Mouse (Mus musculus): Measurements from ENCODE around the gene Cdr2l.
A peak's percentile ranks its signal among the peaks of the same experiment; 100 is the strongest.

Cdr2l gene

DNA sequence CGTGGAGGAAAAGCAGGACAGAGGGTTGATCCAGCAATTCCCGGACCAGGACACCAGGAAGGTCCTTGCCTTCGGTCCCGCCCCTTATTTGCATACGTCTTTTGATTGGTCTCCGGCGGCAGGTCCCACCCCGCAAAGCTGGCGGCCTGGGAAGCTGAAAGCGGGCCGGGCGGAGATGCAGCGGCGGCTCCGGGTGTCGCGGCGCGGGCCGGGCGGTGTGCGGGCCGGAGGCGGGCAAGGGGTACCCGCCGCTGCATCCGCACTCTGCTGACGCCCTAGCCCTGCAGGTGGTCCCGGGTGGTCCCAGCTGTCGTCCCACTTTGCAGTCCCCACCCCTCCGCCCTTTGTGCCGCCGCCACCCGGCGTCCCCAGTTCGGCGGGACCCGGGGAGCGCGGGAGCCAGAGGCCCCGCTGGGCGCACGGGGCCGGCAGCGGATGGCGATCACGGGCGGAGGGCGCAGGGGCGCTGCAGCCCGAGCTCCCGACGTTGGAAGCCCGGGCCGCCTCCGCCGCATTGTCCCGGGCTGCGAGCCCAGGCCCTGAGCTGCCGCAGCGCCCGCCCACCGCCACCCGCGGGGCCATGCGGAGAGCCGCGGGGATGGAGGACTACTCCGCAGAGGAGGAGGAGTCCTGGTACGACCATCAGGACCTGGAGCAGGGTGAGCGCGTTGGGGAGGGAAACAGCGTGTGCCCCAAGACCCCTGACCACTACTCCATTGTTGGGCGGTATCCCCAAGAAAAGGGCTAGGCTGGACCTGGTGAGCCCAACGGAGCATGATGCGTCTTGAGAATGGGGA, at the start of gene Cdr2l:
TSS of gene Cdr2l (plus strand) at position 174 of the 797 bp plus-strand sequence.
- DNase-seq (ENCODE audit: low spot score): peak; percentile 88

DNA sequence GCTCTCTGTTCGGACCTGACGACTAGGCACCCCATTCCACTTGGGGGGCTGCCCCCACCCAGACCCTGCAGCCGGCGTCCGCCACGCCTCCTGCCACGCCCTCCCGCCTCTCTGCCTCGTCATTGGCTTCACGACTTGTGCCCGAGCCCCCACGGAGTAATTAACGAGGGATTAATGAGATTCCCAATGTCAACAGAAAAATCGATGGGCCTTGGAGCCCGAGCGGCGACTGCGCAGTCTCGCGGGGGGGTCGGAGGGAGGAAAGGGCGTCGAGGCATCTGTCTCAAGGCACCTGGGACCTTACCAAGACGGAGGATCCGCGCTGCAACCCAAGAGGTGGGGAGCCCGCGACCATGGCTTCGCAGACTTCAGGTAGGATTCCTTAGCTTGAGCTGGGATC, 47.2 kb upstream of the Cdr2l start, which contains the start of gene Otop3:
TSS of gene Otop3 (plus strand) at position 201 of the 400 bp plus-strand sequence.
- DNase-seq (ENCODE audit: low spot score): no peak

DNA sequence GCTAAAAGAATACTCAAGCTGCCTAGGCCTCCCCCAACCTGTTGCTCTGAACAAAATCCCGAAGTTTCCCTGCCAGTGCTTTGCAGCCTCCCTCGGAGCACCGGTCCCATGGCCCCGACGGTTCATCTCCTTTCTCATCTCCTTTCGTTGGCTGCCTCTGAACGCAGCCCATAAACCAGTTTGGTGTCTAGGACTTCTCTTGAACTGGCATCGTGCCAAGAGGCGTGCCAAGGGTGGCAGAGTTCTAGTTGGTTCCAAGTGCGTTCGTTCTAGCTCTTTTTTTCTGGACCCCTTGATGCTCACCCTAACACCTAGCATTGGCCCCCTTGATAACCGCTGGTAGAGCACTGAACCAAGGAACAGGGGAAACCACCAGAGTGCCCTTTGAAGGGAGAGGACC, 46.5 kb upstream of the Cdr2l start:
- DNase-seq (ENCODE audit: low spot score): no peak

DNA sequence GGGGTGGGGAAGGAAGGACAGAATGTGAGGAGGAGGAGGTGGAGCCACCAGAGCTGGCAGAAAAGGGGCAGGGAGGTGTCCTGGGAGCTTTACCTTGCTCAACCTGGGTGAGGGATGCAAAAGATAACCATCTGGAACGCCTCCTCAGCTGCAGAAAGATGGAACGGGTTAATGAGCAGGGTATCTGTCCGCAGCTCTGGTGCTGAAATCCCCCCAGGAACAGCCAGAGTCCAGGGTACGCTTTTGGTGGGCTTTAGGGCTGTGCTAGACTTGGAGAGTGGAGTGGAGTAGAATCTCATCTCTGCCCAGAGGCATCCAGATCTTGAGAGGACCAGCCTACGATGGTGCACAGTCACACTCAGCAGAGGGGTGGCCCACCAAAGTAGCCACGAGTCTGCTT, 45.6 kb upstream of the Cdr2l start:
- no peak for DNase-seq (ENCODE audit: low spot score)

DNA sequence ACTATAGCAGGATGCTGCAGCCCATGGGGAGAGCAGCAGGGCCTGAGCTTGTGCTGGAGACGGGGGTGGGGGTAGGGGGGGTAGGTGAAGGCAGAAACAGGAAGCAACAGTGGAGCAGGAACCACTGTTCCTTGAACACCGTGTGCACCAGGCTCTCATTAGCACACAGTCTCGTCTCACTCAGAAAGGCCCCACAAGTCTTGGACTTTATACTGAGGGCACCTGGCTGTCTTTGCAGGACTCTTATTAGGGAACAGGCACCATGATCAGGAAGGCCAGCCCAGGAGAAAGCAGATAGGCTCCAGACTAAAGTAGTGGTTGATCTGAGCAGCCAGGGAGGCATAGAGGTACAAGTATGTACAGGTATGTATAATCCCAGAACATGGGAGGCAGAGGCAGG, 44.4 kb upstream of the Cdr2l start:
- DNase-seq (ENCODE audit: low spot score): no peak

DNA sequence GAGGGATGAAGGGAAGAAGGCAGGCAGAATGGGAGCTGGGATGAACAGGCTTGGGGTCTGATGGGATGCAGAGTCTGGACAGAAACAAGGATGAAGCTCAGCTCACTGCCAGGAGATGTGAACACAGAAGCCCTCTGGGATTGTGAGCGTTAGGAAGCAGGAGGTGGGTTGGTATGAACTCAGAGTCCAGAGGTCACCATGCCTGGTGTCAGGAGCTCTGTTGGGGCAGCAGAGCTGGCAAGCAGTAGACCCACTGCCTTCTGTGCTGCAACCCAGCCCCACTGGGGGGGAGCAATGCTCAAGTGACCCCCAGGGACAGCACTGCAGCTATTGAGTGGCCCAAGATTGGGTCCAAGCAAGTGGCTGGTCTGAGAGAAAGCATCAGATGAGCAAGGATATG, 43.9 kb upstream of the Cdr2l start:
- DNase-seq (ENCODE audit: low spot score): no peak

DNA sequence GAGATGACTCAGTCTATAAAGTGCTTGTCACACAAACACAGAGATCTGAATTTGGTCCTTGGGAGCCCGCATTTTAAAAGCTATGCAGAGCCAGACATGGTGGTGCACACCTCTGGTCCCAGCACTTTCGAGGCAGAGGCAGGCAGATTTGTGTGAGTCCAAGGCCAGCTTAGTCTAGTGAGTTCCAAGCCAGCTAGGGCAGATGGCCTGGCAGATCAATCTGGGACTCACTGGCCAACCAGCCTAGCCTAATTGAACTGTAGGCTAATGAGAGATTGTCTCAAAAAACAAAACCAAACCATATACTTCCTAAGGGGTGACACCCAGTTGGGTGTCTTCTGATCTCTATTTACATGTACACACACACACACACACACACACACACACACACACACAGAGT, 40.5 kb upstream of the Cdr2l start:
- no peak for DNase-seq (ENCODE audit: low spot score)

DNA sequence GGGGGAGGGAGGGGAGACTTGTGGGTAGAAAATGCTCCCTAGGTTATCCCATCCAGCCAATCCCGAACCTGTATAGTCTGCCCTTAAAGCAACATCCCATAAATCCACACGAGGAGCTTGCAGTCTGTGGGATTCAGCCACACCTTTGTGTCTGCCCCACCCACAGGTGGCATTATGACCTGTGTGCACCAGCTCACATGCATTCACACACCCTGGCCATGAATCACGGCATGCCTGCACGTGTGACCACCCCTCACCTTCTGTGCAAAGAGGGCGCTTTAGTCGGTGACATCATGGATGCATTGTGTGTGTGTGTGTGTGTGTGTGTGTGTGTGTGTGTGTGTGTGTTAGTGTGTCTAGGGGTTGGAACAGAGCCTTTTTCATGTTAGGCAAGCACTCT, 39.9 kb upstream of the Cdr2l start:
- DNase-seq (ENCODE audit: low spot score): no peak

DNA sequence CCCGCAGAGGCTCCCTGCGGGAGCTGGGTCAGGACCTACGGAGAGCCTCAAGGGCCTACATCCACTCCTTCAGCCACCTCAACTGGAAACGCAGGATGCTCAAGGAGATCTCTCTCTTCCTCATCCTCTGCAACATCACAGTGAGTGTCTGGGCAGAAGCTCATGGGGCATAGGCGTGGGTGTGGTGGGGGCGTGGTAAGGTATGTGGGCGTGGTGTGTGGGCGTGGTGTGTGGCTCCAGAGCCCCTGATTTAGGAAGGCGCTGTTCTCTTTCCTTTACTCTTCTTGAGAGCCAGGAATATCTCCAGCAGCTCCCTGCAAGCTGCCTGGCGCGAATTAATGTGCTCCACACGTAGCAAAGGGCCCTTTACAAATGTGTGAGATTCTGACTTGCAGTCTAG, 36.7 kb upstream of the Cdr2l start:
- no peak for DNase-seq (ENCODE audit: low spot score)

DNA sequence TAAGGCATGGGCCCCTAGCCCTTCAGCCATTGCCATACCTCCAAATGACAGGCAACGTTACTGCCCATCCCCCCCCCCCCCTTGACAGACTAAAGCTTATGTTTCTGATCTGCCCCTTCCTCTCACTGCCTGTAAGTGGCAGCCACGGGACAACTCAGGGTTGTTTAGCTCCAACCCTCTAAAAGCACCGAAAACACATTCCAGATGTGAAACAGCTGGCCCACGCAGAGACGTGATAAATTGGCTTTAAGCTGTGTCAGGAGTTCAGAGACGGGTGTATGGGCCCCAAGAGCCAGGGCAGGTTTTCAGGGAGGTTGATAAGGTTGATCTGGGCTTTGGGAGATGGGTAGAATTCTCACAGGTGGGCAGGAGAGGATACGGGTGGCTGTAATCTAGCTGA, 36.2 kb upstream of the Cdr2l start:
- DNase-seq (ENCODE audit: low spot score): no peak

DNA sequence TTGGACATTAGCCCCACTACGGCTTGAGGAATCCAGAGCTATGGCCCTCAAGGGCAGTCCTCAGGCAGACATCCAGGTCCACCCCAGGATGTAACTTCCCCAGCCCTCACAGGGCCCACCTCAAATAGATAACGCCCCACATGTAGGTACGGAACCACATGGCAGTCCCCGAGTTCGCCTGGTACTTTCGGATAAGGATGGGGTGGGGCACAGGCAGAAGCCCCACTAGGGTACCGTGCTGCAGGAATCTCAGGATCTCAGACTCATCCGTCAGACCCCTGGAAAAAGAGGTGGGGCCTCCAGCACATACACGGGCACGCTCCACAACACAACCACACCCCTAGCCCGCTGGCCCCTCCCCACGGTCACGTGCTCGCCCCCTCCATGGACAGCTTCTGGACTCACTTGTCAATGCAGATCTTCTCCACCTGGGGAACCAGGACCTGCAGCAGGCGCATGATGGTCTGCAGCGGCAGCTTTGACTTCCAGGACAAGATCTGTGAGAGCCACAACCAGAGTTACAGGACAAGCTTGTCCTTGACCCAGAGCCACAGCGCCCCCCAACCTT, 33.0 kb upstream of the Cdr2l start:
- no peak for DNase-seq (ENCODE audit: low spot score)

DNA sequence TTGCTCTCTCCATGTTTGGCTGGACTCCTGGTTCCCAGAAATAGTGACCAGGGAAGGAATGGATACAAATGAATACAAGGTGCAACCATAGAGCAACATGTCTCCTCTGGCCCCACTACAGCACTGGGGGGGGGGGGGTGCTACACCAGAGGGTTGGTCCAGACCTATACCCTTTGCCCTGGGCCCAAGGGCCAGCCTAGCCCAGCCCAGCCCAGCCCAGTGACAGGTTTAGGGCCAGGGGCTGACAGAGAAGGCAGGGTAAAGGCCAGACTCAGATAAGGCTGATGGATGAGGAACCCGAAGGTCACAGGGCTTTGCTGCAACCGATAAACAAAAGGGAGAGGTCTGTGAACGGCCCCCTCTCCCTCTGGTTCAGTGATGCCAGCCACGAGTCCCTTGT, 31.7 kb upstream of the Cdr2l start:
- no peak for DNase-seq (ENCODE audit: low spot score)

DNA sequence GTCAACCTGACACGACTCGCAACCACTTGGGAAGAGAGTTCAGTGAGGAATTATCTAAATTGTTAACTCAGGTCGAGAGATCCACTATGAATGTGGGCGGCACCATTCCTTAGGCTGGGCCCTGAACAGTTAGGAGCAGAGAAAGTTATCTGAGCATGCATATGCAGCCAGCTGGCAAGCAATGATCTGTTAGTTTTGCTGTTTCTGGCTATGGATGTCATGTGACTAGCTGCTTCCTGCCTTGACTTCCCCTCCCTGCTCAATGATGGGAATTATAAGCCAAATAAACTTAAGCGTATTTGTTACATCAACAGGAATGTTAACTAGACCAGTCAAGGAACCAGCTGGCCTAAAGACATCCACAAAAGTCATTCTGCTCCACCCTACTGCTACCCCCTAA, 28.3 kb upstream of the Cdr2l start:
- no peak for DNase-seq (ENCODE audit: low spot score)

DNA sequence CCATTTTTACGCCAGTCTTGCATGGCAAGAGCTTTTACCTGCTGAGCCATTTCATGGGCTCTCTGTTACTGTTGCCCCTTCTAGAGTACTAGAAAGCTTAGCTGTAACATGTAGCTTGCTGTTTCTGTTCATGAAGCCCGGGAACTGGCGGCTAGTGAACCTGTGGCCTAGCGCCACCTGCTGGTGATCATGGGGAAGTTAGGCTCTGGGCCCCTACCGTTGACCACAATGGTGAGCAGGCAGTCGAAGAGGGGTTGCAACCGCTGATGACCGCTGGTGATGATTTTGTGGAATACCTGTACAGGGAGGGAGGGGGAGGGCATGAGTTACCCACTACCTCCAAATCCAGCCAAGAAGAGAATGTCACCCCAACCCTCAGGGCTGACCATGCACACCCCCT, 27.5 kb upstream of the Cdr2l start:
- peak; percentile 61 for DNase-seq (ENCODE audit: low spot score)

DNA sequence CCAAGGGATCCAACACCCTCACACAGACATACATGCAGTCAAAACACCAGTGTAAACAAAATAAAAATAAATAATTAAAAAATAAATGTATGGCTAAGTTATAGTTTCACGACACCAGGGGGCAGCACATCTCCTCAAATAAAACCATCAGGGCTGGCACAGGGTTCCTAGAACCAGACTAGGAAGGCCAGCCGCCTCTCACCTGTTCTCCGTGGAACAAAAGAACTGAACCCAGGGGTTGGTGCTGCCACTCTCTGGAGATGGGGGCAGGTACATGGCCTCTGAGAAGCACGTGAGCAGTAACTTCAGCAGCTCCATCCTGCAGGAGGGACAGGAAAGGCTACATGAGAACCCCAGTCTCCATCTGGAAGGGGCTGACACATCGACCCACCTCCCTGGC, 23.2 kb upstream of the Cdr2l start:
- peak; percentile 76 for DNase-seq (ENCODE audit: low spot score)

DNA sequence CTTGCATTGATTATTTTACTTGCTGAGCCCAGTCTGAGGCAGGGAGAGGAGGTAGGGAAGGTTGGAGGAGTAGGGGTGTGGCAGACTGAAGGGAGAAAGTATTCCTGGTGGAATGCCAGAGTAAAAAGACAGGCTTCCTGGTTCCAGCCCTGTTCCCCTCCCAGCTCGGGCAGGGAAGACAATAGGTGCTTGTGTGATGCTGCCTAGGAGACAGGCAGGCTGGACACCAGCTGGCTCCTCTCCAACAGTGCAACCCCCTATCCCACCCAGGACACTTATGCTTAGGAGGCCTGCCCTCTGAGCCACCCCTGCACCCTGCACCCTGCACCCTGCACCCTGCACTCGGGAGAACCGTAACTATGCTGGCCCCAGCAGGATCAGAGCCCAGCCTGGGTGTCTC, 22.4 kb upstream of the Cdr2l start:
- DNase-seq (ENCODE audit: low spot score): no peak

DNA sequence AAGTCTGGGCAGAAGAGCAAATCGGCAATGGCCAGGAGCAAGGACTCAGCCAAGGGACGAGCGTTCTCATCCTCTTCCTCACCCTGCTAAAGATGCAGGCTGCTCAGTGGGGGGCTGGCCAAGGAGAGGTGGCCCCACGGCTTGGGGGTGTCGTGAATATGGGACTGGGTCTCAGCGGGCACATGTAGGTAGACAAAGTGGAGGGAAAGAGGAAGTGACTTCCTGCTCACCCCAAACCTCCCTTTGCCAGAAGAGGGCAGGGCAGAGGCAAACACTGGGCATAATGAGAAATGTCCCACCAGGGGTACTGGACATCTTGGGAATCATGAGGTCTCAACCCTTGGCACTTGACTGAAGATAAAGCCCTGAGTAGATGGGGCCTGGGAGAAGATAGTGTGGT, 22.0 kb upstream of the Cdr2l start:
- no peak for DNase-seq (ENCODE audit: low spot score)

DNA sequence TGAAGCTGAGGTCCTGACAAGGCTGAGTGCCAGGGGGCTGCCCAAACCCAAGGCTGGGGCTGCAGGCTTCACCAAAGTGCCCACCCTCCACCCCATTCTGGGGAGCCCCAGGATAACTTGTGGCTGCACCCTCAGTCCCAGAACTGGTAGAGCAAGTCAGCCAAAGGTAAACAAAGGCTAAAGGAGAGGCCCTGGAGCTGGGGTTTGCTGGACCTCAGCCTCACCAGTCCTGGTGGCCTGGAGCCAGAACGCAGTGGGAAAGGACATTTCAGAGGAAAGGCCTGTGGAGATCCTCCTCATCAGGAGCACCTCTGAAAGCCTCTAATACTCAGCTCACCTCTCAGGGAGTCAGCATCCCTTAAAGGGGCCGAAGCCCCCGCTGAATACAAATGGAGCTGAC, 17.6 kb upstream of the Cdr2l start:
- no peak for DNase-seq (ENCODE audit: low spot score)

DNA sequence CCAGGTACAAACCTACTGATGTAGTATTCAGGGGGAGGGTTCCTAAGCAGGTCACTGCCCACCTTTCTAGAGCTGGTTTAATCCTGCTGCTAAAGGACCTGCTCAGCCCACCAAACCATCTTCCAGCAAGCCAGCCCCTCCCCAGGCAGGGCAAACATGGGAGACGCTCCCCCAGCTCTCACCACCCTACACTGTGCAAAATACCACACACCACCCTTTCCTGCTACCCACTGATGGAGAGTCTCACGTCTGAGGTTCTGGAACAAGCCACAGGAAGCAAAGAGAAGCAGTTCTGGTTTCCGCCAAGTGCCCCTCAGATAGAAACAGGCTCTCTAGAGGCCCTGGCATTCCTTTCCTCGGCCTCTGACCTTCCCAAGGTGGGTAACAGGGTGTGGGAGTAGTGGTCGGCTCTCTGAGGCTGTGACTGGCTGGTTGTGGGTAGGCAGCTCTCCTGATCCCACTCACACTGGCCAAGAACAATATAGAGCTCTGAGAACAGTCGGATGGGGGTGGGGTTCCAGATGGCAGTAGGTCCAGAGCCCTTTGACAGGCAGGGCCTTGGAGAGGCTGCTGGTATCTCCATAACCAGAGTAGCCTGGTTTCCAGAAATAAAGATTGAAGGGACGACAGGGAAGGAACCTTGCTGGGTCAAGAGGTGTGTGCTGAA, 15.5 kb upstream of the Cdr2l start:
- DNase-seq (ENCODE audit: low spot score): peak; percentile 63

DNA sequence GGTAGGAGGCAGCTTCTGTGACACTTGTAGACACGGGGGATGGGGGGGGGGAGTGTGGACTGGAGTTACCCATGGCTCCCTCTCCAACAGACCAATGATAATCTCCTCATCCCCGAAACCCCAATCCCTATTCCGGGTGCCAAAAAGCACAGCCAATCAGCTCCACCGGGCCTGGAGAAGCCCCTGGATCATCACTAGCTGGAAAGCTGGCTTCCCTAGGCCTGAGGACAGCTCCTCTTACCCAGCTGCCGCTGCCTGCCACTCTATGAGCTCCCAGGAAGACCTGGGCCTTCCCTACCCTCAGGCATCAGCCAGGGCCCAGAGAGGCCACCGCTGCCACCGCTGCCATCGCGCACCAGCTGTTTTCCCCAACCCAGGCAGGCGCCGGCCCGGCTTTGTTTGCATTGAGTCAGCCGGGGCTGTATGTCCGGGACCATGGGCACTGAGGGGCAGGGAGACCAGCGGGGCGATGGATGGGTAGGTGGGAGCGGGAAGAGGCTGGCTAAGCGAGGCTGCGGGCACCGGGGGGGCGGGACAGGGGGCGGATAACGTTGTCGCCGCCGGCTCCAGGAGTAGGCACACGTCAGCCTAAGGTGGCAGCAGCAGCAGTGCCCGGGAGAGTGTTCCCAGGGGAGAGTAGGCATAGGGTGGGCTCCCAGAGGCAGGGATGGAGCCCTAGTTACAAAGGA, 14.9 kb upstream of the Cdr2l start:
- peak; percentile 66 for DNase-seq (ENCODE audit: low spot score)

DNA sequence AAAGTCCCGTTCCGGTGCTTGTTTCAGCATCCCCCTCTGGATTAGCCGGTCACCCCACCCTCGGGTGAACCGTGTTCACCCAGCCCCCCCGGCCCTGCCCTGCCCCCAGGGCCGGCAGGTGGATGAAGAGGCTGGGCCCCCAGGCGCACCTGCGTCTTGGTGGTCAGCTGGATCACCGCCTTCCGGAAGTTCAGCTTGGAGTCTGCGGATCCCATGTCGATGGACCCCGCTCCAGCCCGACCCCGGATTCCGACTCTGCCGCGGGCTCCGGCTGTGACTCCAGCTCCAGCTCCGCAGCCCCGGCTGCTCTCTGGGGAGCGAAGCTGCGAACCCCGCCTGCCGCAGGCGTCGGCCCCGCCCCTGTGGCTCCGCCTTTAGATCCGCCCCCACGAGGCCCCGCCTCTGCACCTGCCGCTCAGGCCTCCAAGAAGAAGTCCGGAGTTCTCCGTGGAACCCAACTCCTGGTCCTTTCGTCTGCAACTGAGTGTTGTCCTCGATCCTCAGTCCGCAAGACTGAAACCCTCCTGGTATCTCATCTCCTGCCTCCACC, 14.2 kb upstream of the Cdr2l start, which contains the start of gene Hid1:
TSS of gene Hid1 (minus strand) at position 362 of the 550 bp plus-strand sequence.
- DNase-seq (ENCODE audit: low spot score): peak; percentile 87

DNA sequence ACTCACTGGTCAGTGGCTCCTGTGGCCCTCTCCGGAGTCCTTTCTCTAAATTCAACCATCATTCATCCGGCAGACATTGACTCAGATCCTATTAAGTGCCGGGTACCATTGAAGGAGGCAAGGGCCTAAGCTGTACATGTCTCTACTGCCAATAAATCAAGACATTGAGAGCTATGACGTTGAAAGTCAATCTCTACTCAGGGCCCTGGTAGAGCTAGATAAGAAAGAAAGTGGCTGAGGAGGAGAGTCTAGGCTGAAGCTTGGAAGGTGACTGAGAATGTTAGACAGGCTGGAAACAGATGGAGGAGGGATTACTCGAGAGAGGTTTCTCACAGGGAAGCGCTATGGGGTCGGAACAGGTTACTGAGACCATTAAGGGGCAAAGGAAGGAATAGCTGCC, 11.3 kb upstream of the Cdr2l start:
- DNase-seq (ENCODE audit: low spot score): no peak
